Mouse (Mus musculus) liver, embryonic 14.5 days (tissue): ENCODE data around the gene Wnt11.

ENCODE experiments used
- CTCF ChIP-seq: IDR thresholded peaks from 2 replicates; pipeline ENCODE4 v1.5.1; 2016; ENCODE audit warnings: antibody characterized with exemption, low read depth, control low read depth
- EP300 ChIP-seq: IDR thresholded peaks from 2 replicates; pipeline ENCODE4 v1.6.1; 2016; ENCODE audit warnings: antibody characterized with exemption, low read depth

- TF ChIP-seq CTCF = no peak
- TF ChIP-seq EP300 = no peak
Observed at GRCm38 (mm10) chr7:98788721-98789120, 46.2 kb upstream of the Wnt11 start.
